Mouse (Mus musculus): Measurements from ENCODE around the gene Slc43a2.

Slc43a2 gene

DNA sequence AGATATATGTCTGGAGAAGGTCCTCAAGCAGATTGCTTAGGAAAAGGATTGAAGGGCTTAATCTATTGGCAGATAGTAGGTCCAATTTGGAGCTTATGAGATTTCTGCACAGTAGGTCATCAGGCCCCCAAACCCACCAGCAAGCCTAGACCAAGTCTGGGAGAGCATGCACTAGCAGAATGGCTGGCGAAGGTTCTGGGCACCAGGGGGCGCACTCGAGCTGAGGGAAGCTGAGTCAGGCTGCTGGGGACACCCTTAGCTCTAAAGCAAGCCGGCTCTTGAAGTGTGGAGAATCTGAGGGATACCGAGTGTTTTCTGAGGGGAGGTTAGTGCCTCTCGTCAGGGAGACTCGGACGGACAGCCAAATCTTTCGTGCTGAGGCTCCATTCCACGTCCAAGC lies 1.2 kb upstream of the Slc43a2 start:
- DNase-seq (ENCODE audit: low spot score), result peak; percentile 91

DNA sequence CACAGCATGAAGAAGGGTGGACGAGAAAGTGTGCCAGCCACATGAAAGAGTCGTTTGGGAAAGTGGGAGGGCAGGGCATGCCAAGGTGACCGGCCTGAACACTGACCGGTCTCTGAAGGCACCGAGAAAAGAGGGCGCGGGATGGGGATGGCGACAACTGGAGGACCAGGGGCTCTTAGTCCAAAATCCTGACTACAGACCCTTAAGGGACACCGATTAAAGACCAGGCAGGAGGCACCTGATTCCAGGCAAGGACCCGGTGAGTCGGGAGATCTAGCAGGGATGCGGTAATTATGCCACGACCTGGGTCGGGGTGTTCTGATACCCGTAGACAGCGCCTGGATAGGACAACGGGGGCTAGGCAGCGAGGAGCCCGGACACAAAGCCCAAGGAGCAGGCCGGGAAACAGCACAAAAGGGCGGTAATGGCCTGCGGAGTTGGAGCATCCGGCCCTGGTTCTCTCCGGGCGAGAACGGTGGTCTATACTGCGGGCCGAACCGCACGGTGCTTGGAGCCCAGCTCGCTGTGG lies 585 bp upstream of the Slc43a2 start:
- peak; percentile 23 for DNase-seq (ENCODE audit: low spot score)

DNA sequence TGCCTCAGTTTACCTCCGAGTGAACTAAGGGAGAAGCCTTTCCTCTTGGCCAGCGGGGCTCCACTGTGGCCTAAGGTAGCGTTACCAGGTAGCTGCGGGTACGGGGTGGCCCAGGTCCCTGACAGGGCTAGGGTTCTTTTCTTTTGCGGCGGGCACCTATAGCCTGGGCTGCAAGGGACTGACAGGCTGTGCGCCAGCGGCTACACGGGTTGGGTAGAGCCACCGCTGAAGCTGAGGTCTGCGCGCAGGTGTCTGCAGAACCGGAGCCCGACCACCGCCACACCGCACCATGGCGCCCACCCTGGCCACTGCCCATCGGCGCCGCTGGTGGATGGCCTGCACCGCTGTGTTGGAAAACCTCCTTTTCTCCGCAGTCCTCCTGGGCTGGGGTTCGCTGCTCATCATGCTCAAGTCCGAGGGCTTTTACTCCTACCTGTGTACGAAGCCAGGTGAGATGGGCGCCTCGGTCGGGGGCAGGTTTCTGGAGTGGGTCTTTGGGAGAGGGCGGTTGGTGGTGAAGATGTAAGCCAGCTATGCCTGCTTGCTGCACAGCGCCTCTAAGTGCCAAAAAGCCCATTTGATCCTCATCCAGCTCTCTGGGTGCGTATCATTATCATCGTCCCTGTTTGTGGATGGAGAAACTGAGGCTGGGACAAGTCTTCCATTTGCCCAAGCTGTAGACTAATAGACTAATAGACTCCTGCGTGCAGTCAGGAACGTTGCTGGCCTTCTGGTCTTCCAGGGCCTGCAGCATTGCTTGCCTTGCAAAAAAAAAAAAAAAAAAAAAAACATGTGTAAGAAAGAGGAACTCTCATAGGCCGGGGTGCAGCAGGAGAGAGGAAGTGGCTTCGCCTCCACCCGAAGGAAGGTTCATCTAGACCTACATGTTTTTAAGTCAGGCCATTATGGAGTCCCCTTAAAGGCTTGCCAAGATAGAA lies 1.1 kb downstream of the Slc43a2 start:
- DNase-seq (ENCODE audit: low spot score), result no peak

DNA sequence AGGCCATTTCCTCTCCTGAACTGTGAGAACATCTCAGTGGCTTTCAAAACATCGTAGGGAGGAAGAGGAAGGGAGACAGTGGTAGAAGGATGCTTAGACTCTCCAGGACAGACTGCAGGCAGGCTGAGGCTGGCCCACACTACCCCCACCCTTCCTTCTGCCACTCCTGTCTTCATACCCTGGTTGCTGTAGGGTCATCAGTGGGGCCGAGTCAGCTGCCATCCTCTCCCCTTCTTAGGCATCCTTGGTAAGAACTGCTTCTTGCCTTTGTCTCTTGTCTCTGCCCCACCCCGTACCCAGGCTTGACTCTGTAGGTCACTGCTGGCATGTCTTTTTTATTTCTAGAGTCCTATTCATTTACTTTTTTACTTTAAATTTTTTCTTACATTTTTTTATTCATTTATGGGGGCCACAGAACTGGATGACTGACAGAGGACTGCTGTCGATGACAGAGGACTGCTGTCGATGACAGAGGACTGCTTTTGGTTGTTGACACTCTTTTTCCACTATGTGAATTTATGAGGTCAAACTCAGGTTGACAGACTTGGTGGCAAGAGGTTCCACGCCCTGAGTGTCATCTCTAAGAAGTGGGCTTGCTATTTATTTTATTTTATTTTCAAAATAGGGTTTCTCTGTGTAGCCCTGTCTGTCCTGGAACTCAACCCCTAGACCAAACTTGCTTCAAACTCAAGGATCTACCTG lies 2.0 kb downstream of the Slc43a2 start:
- DNase-seq (ENCODE audit: low spot score), result no peak

DNA sequence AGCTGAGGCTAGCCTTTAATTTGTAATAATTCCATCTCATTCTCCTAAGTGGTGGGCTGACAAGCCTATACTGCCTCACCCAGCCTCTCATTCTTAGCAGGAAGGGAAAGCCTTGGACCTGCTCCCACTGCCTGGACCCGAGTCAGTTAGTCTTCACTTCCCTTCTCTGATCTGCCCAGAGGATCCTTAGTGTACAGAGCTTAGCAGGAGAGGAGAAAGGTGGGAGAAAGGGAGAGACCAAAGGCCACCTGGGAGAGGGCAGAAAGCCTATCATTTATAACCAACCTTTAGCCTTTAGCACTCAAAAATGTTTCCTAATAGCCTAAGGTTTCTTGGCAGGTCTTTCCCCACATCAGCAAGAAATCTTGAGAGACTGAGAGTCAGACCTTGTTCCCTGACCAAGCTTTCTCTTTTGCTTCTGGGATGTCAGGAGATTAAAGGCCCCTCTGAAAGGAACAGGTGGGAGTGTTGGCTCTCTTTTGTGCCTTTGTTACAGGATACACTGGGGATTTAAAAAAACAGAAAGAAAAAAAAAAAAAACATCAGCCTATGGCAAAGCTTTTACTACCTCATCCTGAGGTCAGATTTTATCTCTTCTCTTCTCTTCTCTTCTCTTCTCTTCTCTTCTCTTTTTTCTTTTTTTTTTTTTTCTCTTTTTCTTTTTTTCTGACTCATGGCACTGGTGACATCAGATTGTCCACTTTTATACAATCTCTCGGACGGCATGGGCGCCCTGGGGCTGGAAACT lies 3.0 kb downstream of the Slc43a2 start:
- DNase-seq (ENCODE audit: low spot score), result no peak

DNA sequence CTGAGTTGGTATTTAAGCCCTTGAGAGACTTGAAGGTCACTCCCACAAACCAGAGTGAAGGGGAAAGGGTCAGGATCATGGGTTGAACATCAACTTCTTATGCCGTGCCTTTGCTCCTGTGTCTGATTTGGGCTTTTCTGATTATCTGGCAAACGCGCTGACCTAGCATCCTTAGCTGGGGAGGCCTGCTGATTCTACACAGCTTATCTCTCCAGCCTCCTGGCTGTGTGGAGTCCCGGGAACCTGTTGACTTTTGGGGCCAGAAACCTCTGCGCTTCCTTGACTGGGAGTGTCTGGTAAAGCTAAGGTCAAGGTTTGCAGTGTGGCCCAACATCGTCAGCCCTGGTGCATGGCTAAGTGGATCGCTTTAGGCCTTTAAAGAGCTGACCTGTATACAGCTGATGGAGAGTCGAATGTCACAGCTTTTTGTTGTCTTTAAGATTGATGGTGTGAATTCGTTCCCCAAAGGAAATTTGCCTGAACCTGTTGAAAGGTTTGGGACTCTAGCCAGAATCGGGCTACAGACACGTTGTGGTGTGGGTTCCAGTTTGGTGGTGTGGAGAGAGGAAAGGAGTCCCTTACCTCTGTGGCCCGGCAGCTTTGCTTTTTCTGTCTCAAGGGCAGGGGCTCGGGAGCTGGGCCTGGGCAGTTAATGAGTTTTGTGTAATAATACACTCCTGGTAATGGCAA lies 3.8 kb downstream of the Slc43a2 start:
- DNase-seq (ENCODE audit: low spot score), result no peak

DNA sequence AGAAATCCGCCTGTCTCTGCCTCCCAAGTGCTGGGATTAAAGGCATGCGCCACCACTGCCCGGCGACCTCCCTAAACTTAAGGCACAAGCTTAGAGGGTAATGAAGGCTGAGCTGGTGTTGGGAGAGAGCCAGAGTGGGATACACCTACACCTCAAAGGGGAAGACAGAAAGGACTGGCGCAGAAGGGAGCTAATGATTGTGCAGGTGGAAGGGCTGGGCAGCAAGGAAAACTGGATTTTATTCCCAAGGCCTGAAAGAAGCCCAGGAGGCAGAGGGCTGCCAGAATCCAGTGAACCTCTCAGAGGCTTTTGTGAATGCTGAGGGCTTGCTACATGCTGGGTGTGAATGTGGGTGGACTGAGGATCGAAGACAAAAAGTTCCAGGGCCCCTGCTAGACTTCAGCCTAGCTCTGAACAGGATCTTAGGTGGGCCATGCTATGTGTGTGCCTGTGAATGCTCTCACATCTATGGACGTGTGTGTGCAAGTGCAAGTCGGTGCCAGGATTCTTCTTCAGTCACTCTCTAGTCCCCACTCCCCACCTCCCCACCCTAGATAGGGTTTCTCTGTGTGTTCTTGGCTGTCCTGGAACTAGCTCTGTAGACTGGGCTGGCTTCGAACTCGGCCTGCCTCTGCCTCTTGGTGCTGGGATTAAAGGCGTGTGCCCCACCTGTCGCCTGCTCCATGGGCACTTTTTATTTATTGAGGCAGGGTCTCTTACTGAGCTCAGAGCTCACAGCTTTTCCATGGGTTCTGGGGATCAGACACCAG lies 4.9 kb downstream of the Slc43a2 start:
- DNase-seq (ENCODE audit: low spot score), result no peak

DNA sequence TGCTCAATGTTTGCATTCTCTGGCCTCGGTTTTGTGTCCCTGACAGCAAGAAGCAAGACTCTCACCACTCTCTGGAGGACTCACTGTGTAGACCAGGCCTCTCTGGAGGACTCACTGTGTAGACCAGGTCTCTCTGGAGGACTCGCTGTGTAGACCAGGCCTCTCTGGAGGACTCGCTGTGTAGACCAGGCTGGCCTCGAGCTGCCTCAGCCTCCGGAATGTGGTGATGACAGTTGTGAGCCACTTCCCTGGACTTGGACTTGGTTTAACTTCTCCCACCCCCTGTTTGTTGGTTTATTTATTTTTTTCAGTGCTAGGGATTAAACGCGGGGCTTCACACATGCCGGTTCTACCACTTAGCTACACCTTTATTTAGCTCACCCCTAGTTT lies 5.5 kb downstream of the Slc43a2 start:
- DNase-seq (ENCODE audit: low spot score), result no peak

DNA sequence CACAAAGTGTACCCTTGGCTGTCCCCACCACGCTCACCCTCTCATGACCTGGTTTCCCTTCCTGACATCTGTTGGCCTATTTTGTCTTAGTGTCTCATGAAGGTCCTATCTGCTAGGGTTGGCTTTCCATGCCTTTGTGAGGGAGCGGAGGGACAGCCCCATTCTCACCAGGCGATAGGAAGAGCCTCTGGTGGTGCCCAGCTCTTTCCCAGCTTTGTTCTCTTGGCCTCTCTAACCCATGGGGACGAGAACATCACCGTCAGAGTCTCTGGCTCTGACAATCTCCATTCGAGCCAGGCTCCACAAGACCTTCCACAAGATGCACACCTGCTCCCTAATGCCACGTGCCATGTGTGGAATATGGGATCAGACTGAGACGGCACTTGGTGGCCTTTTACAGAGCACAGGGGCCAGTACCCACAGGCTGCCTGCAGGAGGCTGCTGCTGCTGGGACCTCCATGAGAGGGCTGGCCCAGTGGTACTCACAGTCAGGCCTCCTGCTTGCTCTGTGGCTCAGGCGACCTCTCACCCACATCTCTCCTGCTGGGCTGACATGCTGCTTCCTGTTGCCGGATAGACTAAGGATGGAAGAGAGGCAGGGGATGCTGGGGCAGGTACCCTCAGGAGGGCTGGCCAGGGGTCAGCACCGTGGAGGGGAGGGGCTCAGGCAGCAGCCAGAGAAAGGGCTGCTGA lies 6.1 kb downstream of the Slc43a2 start:
- DNase-seq (ENCODE audit: low spot score), result peak; percentile 28

DNA sequence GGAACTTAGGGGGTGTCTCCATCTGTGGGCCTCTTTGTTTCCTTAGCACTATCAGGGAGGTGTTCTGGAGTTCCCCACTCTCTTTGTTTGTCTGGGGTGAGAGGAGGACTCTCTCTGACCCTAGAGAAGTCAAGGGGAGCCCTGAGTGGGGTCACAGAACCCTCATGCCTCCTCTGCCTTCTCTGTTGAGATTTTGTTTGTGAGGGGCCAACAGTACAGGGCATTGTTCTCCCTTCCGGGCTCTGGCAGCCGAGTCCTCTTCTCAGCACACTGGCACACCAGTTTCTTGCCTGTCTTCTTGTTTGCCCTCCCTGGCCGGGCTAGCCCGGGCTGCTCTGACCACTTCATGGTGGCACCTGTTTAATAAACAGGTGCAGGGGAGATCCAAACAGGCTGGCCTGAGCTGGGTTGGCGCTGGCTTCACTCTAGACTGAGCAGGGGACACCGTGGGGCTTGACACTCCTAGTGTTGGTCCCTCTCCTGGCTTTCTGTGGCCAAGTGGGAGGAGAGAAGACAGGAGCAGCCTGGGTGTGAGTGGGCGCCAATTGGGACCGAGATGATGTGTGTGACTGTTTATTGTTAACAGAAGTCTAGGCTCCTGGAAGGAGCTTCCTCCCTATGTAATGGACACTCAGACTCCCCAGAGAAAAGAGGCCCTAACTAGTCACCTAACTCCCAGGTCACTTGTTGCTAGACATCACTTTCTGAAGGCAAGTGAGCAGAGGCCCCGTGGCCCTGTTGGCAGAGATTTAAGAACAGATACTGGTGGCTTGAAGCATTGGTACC lies 6.9 kb downstream of the Slc43a2 start:
- DNase-seq (ENCODE audit: low spot score), result no peak

DNA sequence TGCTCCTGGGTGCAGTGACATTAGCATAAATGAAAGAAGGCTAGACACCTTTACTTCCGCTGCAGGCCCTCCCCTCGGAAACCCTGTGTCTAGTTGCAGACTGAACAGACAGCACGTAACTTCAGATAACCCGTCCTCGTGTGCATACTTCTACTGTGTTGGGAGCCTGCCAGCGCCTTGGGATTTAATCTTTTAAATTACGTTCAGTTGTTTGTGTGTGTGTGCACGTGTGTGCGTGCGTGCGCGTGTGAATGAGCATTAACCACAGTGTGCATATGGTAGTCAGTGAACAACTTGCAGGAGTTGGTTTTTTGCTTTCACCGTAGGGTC lies 7.4 kb downstream of the Slc43a2 start:
- no peak for DNase-seq (ENCODE audit: low spot score)

DNA sequence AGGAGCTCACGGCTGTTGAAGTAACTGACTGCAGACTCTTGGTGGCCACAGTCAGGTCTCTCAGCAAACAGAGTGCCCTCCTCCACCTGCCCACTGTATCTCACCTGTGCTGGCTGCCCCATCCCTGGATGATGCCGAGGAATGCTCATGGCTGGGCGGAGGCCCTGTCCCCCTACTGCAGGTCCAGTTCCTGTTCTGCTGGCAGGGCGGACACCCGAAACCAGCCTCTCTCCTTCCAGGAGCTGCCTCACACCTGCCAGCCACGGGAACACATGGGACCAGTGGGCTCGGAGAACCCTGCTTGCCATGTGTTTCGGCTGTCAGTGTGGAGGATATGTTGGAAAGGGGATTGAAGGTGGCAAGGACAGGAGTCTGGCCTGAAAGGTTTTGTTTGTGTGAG lies 8.7 kb downstream of the Slc43a2 start:
- no peak for DNase-seq (ENCODE audit: low spot score)

DNA sequence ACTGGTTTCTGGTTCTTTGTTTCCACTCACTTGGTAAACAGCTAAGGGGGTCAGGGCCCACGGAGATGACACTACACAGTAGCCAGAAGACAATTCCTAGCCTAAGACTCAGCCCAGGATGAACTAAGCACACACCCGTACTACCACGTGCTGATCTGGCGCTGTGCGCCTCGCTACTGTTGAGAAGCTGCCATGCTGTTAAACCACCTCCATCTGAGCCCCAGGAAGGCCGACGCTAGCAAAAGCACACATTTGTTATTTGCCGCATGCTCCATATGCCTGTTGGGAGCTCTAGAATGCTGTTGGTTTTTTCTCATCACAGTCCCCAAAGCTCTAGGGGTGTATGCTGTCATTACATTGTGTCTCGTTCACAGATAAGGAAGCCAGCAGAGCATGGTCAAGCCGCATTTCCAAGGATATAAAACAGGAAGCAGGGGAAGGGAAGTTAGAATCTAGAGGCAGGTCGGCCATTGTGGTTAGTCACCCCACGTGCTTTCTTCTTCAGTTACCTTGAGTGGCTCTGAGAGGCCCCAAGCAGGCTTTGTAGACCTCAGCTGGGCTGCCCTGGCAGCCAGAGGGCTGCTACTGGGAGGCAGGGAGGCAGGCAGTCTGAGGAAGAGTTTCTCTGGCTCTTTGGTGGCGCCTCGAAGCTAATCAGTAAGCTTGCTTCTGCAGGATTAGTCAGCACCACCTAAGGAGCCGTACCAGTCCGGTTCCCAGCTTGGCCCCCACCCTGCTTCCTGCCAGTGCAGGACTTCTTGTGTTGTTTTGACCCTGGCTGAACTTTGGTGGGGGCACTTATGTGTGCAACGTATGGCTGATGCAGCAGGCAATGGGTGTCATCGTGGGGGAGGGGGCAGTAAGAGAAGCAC lies 9.5 kb downstream of the Slc43a2 start:
- DNase-seq (ENCODE audit: low spot score), result no peak

DNA sequence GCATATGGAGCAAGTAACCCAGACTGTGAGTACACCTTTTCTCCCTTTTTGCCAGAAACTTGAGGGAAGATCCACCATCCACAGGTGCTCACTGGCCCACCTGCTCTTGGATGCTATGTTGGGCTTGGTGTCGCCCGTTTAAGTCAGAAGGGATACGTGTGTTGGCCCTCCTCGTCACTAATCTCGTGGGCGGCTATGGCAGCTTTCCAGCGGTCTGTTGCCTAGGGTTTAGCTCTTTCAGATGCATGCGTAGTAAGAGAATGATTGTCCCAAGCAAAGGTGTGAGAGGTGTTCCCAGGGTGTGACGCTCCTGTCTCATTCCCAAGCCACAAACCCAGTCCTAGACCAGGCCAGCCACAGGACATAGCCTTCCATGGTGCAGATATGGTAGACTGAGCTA lies 13.2 kb downstream of the Slc43a2 start:
- DNase-seq (ENCODE audit: low spot score), result no peak

DNA sequence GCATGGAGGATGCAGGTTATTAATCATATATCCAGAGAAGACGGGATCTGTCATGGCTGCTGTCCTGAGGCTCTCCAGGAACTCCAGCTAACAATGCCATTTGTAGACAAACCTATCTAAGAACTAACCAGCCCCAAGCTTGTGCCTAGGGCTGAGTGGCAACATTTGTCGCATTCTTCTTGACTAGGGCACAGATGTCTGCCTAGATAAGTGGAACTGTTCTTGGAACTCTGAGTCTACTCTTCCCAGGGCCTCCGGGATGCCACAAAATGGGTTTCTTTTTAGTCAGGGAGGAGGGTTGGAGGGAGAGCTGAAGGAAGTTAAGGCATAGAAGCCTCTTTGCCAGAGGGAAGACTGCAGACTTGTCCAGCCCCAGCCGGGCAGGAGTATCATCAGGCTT lies 14.6 kb downstream of the Slc43a2 start:
- DNase-seq (ENCODE audit: low spot score), result no peak

DNA sequence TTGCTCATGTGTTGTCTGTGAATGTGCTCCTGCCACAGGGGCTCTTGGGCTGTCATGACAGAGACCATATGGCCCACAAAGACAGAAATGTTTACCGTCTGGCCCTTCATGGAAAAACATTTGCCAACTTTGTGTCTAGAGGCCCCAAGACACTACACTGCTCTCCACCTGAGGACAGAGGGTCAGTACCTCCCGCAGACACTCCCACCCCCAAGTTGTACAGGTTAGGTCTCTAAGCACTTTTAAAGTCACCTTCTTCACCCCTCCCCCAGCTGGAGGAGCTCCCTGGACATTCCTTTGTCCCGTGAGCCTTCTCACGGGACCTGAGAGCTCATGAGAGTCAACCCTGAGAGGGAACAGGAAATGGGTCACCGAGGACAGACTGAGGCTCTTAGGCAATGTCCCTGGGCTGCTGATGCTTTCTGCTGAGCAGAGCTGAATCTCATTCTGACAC lies 18.2 kb downstream of the Slc43a2 start:
- peak; percentile 42 for DNase-seq (ENCODE audit: low spot score)

DNA sequence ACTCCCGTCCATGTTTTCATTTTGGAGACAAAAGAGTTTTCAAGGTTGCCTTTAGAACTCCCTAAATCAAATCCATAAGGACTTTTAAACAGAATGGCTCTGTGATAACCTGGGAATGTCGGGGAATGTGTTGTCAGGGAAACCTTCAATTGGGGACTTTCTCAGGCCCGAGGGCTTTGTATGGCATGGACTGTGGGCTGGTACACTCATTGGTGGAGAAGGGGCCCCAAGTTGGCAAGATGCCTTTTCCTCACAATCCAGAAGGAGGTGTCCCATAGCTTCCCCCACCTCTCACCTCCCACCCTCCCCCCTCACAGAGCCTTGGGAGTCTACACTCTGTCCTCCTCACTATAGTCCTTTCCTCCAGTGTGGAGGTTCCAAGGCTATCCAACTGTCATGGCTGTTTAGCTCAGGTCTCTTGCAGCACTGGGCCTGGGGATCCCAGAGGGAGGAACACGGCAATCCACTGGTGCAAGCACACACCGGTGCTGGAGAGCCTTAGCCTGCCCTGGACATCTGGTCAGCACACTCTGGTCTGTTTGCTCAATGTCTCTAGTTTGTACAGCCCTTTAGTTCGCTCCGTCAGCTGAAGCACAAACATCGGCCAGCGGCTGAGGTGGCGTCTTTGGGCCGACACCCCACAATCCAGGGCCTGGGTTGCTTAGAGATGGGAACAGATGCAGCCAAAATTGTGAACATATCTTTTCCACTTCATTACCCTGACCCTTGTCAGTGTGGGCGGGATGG lies 18.9 kb downstream of the Slc43a2 start:
- no peak for DNase-seq (ENCODE audit: low spot score)

DNA sequence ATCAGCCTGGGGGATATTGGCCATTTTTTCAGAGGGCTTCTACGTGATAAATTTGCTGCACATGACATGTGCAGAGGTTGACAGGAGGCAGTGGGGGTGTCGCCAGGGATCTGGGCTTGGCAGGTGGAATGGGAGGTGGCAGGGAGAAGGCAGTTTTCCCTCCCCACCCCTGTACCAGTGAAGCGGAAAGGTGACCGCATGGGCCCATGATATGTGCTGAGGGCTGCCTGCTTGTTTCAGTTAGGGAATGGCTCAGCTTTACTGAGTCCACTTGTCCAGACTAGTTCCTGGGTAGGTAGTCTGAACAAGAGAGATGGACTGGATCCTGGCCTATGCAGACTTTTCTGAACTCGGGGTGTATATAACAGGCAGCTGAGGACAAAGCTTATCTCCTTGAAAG lies 19.8 kb downstream of the Slc43a2 start:
- no peak for DNase-seq (ENCODE audit: low spot score)

All from MN1 (cell line).